Mouse (Mus musculus) C2C12 (cell line): ENCODE measurements around the gene Ifi27. TPM values are rescaled to one million over a fixed set of nuclear protein-coding genes. Genes with fewer than 3 reads are reported as not detected.

ENCODE experiments used
- H3K27me3 ChIP-seq: one replicate; pipeline ENCODE4 v1.6.1; 2011; ENCODE audit not compliant: control insufficient read depth, insufficient read depth, insufficient read length
- H3K36me3 ChIP-seq: one replicate; pipeline ENCODE4 v1.6.1; 2011; ENCODE audit not compliant: control insufficient read depth, insufficient read depth
- H3K4me3 ChIP-seq: one replicate; pipeline ENCODE4 v1.5.1; 2011; ENCODE audit warnings: mild to moderate bottlenecking, control low read depth; ENCODE audit not compliant: poor library complexity, insufficient read depth, severe bottlenecking
- H3K79me2 ChIP-seq: one replicate; pipeline ENCODE4 v1.6.1; 2011; ENCODE audit not compliant: control insufficient read depth, insufficient read depth
- H3K79me3 ChIP-seq: one replicate; pipeline ENCODE4 v1.6.1; 2011; ENCODE audit warnings: low read depth, control low read depth
- H3ac ChIP-seq: one replicate; pipeline ENCODE3; 2011; ENCODE audit warnings: low read depth; ENCODE audit not compliant: control insufficient read depth, insufficient read length
- CEBPB ChIP-seq: IDR thresholded peaks from one replicate; pipeline ENCODE4 v1.6.1; 2011; ENCODE audit warnings: low read depth, mild to moderate bottlenecking, control low read depth, moderate library complexity
- CTCF ChIP-seq: IDR thresholded peaks from one replicate; pipeline ENCODE4 v1.5.1; 2011; ENCODE audit not compliant: control insufficient read depth, insufficient read depth, insufficient read length
- FOSL1 ChIP-seq: IDR thresholded peaks from one replicate; pipeline ENCODE4 v1.8.0; 2011; ENCODE audit warnings: mild to moderate bottlenecking, low read length; ENCODE audit not compliant: poor library complexity, insufficient read depth, severe bottlenecking
- MAX ChIP-seq: IDR thresholded peaks from one replicate; pipeline ENCODE4 v1.6.1; 2011; ENCODE audit warnings: mild to moderate bottlenecking, control low read depth
- MYOD1 ChIP-seq: IDR thresholded peaks from one replicate; pipeline ENCODE4 v1.6.1; 2011; ENCODE audit warnings: low read depth; ENCODE audit not compliant: control insufficient read depth, insufficient read length
- MYOG ChIP-seq: IDR thresholded peaks from one replicate; pipeline ENCODE4 v1.6.1; 2011; ENCODE audit not compliant: control insufficient read depth, insufficient read length; ENCODE audit errors: extremely low read depth
- USF1 ChIP-seq: IDR thresholded peaks from one replicate; pipeline ENCODE4 v1.6.1; 2011; ENCODE audit warnings: low read depth, mild to moderate bottlenecking, control low read depth, moderate library complexity
- polyA plus RNA-seq: library from polyadenylated mRNA; unstranded; fragments of >200 nt; fragmentation: generic; extraction: Trizol; gene quantifications from one replicate; pipeline ENCODE4 v1.2.1, GENCODE M21; 2012; ENCODE audit warnings: missing spikeins

Gene Ifi27
- polyA plus RNA-seq, 1 experiment = 55.2 TPM

DNA sequence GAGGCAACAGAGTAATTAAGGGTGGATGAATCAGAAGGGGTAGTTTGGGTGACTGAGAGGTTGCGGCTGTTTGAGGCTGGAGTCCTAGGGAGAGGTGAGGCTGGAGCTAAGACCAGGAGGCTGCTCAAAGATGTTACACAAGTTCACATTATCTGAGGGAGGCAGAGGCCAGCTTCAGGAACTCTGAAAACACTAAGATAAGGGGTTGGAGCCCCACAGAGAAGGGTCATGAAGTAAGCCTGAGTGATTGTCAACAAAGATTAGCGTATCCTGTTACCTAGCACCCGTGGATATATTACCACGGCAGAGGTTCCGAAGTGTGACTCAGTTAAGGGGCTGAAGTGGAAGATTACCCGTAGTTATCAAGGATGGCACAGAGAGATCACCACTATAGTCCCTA lies 40.5 kb upstream of the Ifi27 start:
- TF ChIP-seq FOSL1 (no peak), CEBPB (no peak), CTCF (no peak), MYOD1 (no peak), USF1 (no peak), MAX (no peak), MYOG (no peak)
- Histone ChIP-seq H3K79me3 (no peaks in the 10 kb centered on the region), H3K4me3 (no peak overlapping the region)

DNA sequence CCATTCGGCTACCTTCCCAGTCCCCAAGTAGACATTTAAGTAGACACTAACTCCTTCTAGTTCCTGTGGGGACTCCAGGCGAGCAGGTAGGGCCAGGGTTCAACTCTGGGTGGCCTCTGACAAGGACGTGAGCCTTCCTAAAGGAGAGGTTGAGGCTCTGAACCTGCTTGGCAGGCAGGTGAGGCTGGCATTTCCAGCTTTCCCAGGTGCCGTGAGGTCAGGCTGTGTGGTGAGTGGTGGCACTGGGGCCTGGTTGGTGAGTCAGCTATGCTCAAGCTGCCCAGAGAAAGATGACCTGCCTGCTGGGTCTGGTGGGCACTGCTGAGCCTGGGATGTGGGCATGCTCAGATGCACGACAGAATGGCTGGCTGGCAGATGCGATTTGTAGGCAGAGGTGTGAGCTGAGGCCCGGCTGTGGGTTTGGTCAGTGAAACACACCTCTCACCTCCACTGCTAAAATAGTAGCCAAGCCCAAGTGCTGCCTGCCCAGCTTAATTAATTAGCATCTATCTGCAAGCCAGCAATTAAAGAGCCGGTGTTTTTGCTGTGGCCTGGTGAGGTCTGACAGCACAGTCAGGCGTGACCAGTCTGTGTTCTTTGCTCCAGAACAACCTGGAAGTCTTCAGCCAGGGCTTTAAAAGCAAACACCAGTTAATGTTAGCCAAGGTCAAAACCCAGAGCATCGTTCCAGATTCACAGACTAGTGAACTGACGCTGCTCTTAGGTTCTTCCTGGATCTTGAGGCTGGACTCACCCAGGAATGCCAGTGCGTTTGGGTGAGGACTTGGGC lies 38.3 kb upstream of the Ifi27 start:
- no peaks in the 10 kb centered on the region for H3K27me3 ChIP-seq
- H3K4me3 ChIP-seq = no peak overlapping the region
- no peak for TF ChIP-seq MAX
- no peak for TF ChIP-seq MYOG
- TF ChIP-seq CEBPB = no peak
- no peak for TF ChIP-seq MYOD1
- no peak for TF ChIP-seq CTCF
- TF ChIP-seq USF1 = no peak
- TF ChIP-seq FOSL1 = no peak
- H3K79me3 ChIP-seq = no peaks in the 10 kb centered on the region
- no peaks in the 10 kb centered on the region for H3K79me2 ChIP-seq
- no peak overlapping the region for H3ac ChIP-seq
- no peaks in the 10 kb centered on the region for H3K36me3 ChIP-seq

More for the DNA sequence above, 40.5 kb upstream of the Ifi27 start:
- Histone ChIP-seq H3K27me3 (no peaks in the 10 kb centered on the region), H3K79me2 (no peaks in the 10 kb centered on the region), H3K36me3 (no peaks in the 10 kb centered on the region), H3ac (no peak overlapping the region)

DNA sequence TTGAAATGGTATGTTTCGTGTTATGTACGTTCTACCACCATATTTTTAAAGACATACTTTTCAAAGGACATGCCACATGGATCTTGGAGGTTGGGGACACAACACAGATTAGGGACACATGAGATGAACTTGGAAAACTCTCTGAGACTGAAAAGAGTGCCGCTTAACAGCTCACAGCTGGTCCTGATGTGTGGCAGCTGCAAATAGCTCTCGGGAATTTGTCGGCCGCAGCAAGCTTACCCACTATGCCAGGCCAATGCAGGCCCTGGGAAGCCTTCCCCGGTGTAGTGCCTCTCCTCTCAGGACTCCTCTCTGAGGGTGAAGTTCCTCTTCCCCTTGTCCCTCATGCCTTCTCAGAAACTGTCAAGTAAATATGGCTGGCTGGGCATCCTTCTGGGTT lies 37.3 kb upstream of the Ifi27 start:
- Histone ChIP-seq H3K36me3 (no peaks in the 10 kb centered on the region), H3K79me3 (no peaks in the 10 kb centered on the region), H3K79me2 (no peaks in the 10 kb centered on the region), H3K4me3 (no peak overlapping the region), H3K27me3 (no peaks in the 10 kb centered on the region), H3ac (no peak overlapping the region)
- TF ChIP-seq CEBPB (no peak), CTCF (no peak)

DNA sequence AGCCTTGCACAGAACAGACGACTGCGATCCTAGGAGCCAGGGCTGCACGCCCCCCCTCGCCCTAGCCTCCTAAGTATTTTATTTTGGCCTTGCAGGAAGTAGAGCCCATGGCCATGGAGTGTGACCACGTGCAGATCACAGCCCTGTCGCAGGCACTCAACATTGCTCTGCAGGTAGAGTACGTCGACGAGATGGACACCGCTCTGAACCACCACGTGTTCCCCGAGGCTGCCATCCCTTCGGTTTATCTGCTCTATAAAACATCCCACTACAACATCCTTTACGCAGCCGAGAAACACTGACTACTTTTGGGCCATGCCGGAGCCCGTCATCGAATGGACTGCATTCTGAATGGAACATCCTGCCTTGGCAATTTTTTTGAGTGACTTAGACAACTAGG lies 29.9 kb upstream of the Ifi27 start:
- H3K4me3 ChIP-seq = no peak overlapping the region
- no peak overlapping the region for H3ac ChIP-seq
- H3K79me3 ChIP-seq = no peaks in the 10 kb centered on the region
- TF ChIP-seq MYOD1 = no peak
- no peak for TF ChIP-seq FOSL1
- no peak for TF ChIP-seq MAX
- TF ChIP-seq USF1 = no peak
- TF ChIP-seq CTCF = no peak
- no peak for TF ChIP-seq CEBPB
- no peak for TF ChIP-seq MYOG
- H3K27me3 ChIP-seq = no peaks in the 10 kb centered on the region
- H3K36me3 ChIP-seq = peaks cover 38% of the 10 kb centered on the region
- no peaks in the 10 kb centered on the region for H3K79me2 ChIP-seq

DNA sequence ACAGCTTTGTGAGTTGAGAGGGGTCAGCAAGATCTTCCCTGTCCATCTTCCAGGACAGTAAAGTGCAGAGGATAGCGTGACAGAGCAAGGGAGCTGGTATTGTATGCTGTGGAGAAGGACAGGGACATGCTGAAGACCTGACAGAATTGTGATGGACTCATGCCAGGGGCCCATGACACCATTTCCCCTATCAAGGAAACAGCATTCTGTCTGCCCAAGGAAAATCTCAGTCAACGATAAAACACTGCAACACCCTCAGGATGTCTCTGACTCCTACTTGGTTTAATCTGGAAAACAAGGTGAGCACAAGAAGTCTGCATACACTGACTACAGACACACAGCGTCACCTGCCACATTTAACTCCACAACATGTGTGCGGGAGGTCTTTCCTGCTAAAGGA lies 26.3 kb upstream of the Ifi27 start, which contains the start of gene 9330161L09Rik:
Gene 9330161L09Rik (minus strand): TSS at position 101 of the 400 bp plus-strand sequence.
- TF ChIP-seq FOSL1 (no peak), CEBPB (no peak), USF1 (no peak), MAX (no peak), MYOD1 (no peak), MYOG (no peak), CTCF (no peak)
- no peaks in the 10 kb centered on the region for H3K27me3 ChIP-seq
- H3K4me3 ChIP-seq = no peak within 1 kb of the TSS
- H3K79me3 ChIP-seq = no peaks in the 10 kb centered on the region
- no peak within 1 kb of the TSS for H3ac ChIP-seq
- no peaks in the 10 kb centered on the region for H3K79me2 ChIP-seq
- peaks cover 72% of the 10 kb centered on the region for H3K36me3 ChIP-seq

DNA sequence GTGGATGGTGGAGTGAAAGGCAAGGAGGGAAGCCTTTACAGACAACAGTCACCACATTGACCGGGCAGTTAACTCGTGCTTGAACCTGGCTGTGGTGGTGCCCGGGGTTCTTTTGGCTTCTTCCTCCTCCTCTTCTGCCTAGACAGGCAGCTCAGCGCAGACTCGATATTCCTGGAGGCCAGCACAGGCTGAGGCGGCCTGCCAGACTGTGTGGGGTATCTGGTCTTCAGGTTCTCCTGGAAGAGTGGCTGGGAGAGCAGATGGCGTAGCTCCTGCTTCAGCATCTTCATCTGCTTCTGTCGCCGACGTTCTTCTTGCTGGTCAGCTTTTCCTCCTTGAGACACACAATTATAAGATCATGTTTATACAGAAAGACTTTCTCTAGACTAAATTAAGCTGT lies 25.9 kb upstream of the Ifi27 start:
- Histone ChIP-seq H3K79me3 (no peaks in the 10 kb centered on the region), H3K27me3 (no peaks in the 10 kb centered on the region), H3ac (no peak overlapping the region), H3K4me3 (no peak overlapping the region), H3K36me3 (peaks cover 76% of the 10 kb centered on the region), H3K79me2 (no peaks in the 10 kb centered on the region)
- TF ChIP-seq MYOD1 (no peak), MAX (no peak), FOSL1 (no peak), CEBPB (no peak), USF1 (no peak), MYOG (no peak), CTCF (no peak)
